Mouse (Mus musculus) A20 (cell line): Measurements from ENCODE around the gene Rfx2.
A peak's percentile ranks its signal among the peaks of the same experiment; 100 is the strongest.

Source experiments
- DNase-seq: peaks from one replicate; pipeline ENCODE4 v3.0.0-alpha.2; 2011; ENCODE audit warnings: low read depth, low spot score

The Rfx2 gene

GRCm38 (mm10) chr17:56833381-56833780 lies 2.6 kb upstream of the Rfx2 start:
- DNase-seq = no peak

GRCm38 (mm10) chr17:56832918-56833317 lies 2.1 kb upstream of the Rfx2 start:
- DNase-seq = no peak

DNA sequence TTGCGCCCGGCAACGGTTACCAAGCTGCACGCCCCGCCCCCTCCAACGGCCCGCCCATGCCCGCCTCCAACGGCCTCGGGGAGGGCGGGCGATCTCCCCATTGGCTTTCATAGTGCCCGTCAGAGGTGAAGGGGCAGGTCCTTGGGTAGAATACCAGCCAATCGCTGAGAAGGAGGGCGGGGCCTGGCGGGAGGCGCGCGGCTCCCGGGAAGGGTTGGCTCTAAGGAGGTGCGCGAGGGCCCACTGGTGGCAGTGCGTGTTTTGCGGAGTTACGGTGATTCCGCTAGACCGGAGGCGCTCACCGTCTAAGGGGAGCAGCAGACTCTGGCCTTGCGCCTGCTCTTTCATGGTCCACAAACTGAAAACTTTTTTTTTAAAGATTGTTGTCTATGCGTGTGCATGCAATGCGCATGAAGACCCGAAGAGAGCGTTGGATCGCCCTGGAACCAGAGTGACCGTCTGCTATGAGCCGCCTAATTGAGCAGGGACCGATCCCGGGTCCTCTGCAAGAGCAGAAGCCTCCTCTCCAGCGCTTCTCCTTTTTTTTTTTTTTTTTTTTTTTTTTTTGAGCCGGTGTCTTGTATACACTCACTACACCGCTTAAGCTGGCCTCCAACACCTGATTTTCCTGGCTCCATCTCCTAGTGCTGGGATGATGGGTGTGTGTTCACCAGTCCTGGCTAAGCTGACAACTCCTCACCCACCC lies 451 bp upstream of the Rfx2 start:
- peak; percentile 99 for DNase-seq

- DNase-seq = no peak
These were observed 1.0 kb downstream of the Rfx2 start for GRCm38 (mm10) chr17:56829795-56830194.

- DNase-seq = no peak
These were observed 1.6 kb downstream of the Rfx2 start for GRCm38 (mm10) chr17:56829171-56829570.

- DNase-seq = no peak
These were observed 4.1 kb downstream of the Rfx2 start for GRCm38 (mm10) chr17:56826718-56827117.

GRCm38 (mm10) chr17:56823352-56823751 lies 7.5 kb downstream of the Rfx2 start:
- DNase-seq = no peak

- no peak for DNase-seq
These were observed 8.4 kb downstream of the Rfx2 start for GRCm38 (mm10) chr17:56822380-56822779.

DNA sequence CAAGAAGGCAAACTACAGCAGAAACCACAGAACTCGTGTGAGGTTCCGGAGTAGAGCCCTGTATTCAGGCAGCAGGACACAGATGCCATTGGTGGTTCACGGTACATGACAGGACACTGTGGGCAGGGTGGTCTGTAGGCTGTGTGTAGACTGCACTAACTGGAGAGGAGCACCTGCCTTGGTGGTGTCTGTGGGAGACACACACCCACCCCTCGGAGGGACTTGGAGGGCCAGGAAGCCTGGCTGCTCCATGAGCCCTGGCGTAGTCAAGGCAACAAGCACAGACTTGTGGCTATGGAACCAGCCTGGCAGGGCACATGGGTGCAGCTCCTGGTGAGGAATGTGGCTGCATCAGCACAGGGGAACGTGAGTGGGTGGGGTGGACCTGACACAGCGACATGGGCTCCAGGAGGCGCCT lies 11.1 kb downstream of the Rfx2 start:
- DNase-seq = no peak

GRCm38 (mm10) chr17:56819032-56819545 lies 11.7 kb downstream of the Rfx2 start:
- no peak for DNase-seq

- peak; percentile 65 for DNase-seq
These were observed 12.7 kb downstream of the Rfx2 start for GRCm38 (mm10) chr17:56818067-56818636.

DNA sequence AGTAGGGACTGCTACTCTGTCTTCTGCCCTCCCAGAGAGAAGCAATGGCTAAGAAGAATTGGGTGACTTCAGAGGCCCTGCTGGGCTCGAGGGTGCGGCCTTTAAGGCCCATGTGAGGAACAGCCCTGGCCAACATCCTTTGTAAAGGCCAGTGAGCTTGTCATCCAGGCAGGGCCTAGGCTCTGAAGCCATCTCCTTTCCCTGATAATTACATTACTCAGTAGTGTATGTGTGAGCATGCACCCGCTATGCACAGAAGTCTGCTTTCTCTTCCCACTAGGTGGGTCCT lies 15.8 kb downstream of the Rfx2 start:
- no peak for DNase-seq

DNA sequence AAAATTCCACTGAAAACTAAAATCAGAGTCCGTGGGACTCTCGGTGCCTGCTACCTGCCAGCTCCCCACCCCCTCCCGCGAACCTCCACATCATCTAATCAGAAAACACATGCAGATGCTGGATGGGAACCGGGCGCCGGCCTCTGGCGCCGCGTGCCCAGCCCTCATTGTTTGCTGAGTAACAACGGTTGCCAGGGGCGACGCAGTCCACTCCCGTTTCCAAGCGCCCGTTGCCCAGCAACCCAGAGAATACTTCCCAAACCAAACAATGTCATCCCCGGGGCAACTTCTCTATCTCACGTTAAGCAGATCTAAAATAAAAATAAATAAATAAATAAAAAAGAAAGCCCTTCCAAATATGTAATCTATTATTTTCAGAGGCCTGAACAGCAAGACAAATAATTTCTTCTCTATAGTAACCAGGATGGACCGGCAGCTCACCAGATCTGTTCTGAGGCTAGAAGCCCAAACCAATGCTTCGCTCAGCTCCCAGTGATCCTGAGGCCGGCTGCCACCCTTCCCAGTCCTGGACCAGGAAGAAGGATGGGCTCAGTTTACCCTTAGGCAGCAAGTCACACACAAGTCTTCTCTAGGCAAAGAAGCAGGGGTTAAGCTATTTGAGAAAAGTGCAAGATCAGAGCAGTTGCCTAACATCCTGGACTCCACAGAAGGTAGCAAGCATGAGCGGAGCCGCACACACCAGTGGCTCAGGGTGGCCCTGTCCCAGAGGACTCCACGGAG lies 16.3 kb downstream of the Rfx2 start:
- no peak for DNase-seq

- DNase-seq = no peak
These were observed 20.6 kb downstream of the Rfx2 start for GRCm38 (mm10) chr17:56810245-56810644.

DNA sequence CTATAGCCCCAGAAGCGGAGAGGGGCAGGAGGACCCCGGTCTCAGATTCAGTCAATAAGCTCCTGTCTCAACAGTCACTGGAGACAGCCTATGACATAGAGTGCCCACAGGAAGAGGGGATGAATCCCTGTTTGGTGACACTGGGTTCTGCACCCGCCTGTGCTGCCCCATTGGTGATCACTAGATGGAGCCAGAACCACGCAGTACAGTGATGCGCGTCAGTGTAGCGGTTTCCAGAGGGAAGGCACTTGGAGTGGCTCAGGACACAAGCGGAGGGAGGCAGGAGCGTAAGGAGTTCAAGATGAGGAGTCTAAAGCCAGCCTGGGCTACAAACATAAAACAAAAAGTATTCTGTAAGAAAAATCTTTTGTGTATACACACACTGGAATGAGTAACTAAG lies 22.3 kb downstream of the Rfx2 start:
- DNase-seq = peak; percentile 53

- no peak for DNase-seq
These were observed 25.0 kb downstream of the Rfx2 start for GRCm38 (mm10) chr17:56805784-56806183.

GRCm38 (mm10) chr17:56804952-56805351 lies 25.9 kb downstream of the Rfx2 start:
- no peak for DNase-seq

- no peak for DNase-seq
These were observed 28.7 kb downstream of the Rfx2 start for GRCm38 (mm10) chr17:56802065-56802464.

DNA sequence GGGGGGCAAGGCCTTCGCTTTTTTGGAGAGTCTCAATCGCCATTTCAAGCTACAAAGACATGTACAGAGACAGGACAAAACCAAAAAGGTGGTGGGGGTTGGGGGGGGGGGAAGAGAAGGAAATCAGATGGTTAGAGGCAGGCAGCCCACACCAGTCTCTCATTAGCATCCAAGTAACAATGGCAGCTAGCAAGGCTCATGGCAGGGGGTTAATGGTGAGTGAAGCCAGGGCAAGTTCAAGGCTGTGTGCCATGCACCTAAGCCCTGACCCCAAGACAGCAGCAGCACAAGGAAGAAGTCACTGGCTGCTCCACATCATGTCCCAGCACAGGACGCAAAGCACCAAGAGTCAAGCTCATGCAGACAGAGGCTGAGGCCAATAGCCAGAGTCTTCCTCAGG lies 31.5 kb downstream of the Rfx2 start:
- no peak for DNase-seq

GRCm38 (mm10) chr17:56793614-56794319 lies 37.0 kb downstream of the Rfx2 start:
- DNase-seq = no peak

- no peak for DNase-seq
These were observed 38.2 kb downstream of the Rfx2 start for GRCm38 (mm10) chr17:56792588-56792987.

GRCm38 (mm10) chr17:56789286-56789685 lies 41.5 kb downstream of the Rfx2 start:
- DNase-seq = no peak
